Mouse (Mus musculus): Measurements from ENCODE around the gene Tacc3.

- TF ChIP-seq CTCF (IDR thresholded peaks at IDR 0.05; ENCODE audit: low read depth) (0 out of 2 replicates have a peak, but pooled peaks have one; percentile 8), EP300 (IDR thresholded peaks at IDR 0.05; ENCODE audit: low read depth) (no peak)
Measured at GRCm38 (mm10) chr5:33628820-33629300, 29.1 kb upstream of the Tacc3 start.

All from liver, embryonic 14.5 days (tissue).